Mouse (Mus musculus): Measurements from ENCODE around the gene Phf24. TPM values are rescaled to one million over a fixed set of nuclear protein-coding genes. Genes with fewer than 3 reads are reported as not detected.
A peak's percentile ranks its signal among the peaks of the same experiment; 100 is the strongest.
"Not testable (repeated sequence)": the region's sequence is repeated elsewhere in the genome, so short reads cannot be mapped to it uniquely, and the experiment has no call there.

Phf24 gene
- polyA plus RNA-seq, 1 experiment from 2014 or later, result 0.51 TPM

DNA sequence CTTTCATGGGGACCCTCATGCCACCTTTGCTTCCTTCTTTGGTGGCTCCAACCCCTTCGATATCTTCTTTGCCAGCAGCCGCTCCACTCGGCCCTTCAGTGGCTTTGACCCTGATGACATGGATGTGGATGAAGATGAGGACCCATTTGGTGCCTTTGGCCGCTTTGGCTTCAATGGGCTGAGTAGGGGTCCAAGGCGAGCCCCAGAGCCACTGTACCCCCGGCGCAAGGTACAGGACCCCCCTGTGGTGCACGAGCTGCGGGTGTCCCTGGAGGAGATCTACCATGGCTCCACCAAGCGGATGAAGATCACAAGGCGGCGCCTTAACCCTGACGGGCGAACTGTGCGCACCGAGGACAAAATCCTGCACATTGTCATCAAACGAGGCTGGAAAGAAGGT, 40.1 kb downstream of the Phf24 start:
- DNase-seq (ENCODE audit: extremely low spot score, low spot score), result no peak
- peaks cover 50% of the 10 kb centered on the region for H3K36me3 ChIP-seq (replicated peaks)
- no peaks in the 10 kb centered on the region for H3K9me3 ChIP-seq
- H3K4me3 ChIP-seq, result no peak overlapping the region
- H3K4me1 ChIP-seq, result peaks cover 32% of the 10 kb centered on the region
- H3K27me3 ChIP-seq (ENCODE audit: poor library complexity, severe bottlenecking), result no peaks in the 10 kb centered on the region
- WGBS, result 93% methylated on average over 17 of the region's 17 CpGs
- H3K27ac ChIP-seq, result no peak overlapping the region

DNA sequence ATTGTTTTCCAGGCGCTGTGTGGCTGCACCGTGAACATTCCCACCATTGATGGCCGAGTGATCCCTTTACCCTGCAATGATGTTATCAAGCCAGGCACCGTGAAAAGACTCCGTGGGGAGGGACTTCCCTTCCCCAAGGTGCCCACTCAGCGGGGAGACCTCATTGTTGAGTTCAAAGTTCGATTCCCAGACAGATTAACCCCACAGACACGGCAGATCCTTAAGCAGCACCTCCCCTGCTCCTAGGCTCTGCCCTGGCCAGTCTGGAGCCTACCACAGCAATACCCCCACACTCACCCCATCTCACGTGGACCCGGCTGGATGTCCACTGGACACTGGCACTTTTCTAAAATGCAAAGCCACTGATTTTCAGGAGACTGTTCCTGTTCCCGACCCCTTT, 40.8 kb downstream of the Phf24 start:
- no peaks in the 10 kb centered on the region for H3K27me3 ChIP-seq (ENCODE audit: poor library complexity, severe bottlenecking)
- WGBS, result 83% methylated on average over 11 of the region's 11 CpGs
- no peaks in the 10 kb centered on the region for H3K9me3 ChIP-seq
- H3K4me1 ChIP-seq, result peaks cover 25% of the 10 kb centered on the region
- DNase-seq (ENCODE audit: extremely low spot score, low spot score), result no peak
- H3K4me3 ChIP-seq, result no peak overlapping the region
- no peak overlapping the region for H3K27ac ChIP-seq
- peaks cover 50% of the 10 kb centered on the region for H3K36me3 ChIP-seq (replicated peaks)

DNA sequence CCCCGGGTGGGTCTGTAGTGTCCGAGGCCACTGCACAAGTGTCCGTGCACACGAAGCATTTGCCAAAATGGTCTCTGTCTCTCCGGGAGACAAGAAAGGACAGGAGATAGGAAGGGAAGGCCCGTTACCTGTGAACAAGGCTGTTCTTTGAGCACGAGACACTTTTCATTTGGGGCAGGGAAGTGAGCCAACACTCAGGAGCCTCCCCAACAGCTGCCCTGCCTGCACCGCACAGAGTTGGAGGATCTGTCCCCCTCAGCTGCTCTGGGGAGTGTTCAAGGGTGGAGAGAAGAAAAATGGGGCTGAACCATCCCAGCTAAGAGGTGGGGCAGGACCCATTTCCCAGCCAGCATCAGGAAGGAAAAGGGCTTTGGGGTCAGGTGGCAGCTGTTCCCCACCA, 41.5 kb downstream of the Phf24 start:
- DNase-seq (ENCODE audit: extremely low spot score, low spot score), result no peak
- Histone ChIP-seq H3K9me3 (no peaks in the 10 kb centered on the region), H3K27me3 (ENCODE audit: poor library complexity, severe bottlenecking) (no peaks in the 10 kb centered on the region), H3K4me3 (no peak overlapping the region), H3K4me1 (peaks cover 18% of the 10 kb centered on the region), H3K27ac (no peak overlapping the region), H3K36me3 (replicated peaks) (peaks cover 45% of the 10 kb centered on the region)
- WGBS, result 94% methylated on average over 8 of the region's 8 CpGs

DNA sequence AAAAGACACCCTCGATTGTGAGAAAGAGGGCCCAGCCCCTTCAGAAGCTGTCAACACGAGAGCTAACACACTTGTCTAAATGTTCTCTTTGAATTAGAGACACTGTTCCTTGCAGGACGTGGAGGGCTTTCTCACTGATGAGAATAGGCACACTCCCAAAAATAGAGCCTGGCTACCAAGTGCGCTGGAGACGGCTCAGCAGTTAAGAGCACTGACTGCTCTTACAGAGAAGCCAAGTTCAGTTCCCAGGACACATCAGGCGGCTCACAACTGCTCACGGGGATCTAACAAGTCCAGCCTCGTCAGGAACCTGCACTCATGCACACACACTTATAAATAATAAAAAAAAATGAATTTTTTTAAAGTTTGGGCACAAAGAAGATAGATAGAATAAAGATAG, 42.5 kb downstream of the Phf24 start:
- DNase-seq (ENCODE audit: extremely low spot score, low spot score), result no peak
- H3K27ac ChIP-seq, result no peak overlapping the region
- H3K9me3 ChIP-seq, result no peaks in the 10 kb centered on the region
- no peak overlapping the region for H3K4me3 ChIP-seq
- H3K4me1 ChIP-seq, result peaks cover 8% of the 10 kb centered on the region
- H3K36me3 ChIP-seq (replicated peaks), result peaks cover 41% of the 10 kb centered on the region
- no peaks in the 10 kb centered on the region for H3K27me3 ChIP-seq (ENCODE audit: poor library complexity, severe bottlenecking)
- 83% methylated on average over 8 of the region's 8 CpGs for WGBS

DNA sequence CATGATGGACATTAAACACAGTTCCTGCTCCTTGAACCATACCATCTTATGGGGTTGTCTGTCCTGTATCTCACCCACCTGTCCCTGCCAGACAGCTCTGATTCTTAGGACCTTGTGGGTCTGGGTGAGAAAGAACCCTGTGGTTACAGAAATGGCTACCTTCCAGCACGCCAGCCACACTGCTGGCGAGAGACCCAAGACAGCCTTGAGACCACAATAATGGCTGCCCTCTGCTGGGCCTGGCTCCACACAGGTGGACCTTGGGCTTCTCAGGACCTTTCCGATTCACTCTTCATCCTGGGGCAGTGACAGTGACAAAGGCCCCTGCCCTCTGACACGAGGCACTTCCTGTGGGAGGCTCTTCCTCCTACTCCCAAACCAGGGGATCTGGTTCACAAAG, 42.9 kb downstream of the Phf24 start:
- peaks cover 41% of the 10 kb centered on the region for H3K36me3 ChIP-seq (replicated peaks)

DNA sequence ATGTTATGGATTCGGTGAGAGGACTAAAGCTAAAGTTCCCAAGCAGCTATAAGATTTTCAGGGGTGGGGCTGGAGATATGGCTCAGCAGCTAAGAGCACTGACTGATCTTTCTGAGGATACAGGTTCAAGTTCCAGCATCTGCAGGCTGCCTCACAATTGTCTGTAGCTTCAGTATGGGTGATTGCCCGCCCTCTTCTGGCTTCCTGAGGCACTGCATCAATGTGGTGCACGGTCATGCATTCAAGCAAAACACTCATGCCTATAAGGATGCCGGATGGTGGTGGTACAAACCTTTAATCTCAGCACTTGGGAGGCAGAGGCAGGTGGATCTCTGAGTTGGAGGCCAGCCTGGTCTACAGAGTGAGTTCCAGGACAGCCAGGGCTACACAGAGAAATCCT, 45.1 kb downstream of the Phf24 start:
- peaks cover 23% of the 10 kb centered on the region for H3K36me3 ChIP-seq (replicated peaks)
- peak; percentile 56 for DNase-seq (ENCODE audit: extremely low spot score, low spot score)
- WGBS, result 40% methylated on average over 4 of the region's 4 CpGs
- no peak overlapping the region for H3K27ac ChIP-seq
- H3K4me3 ChIP-seq, result no peak overlapping the region
- H3K4me1 ChIP-seq, result peaks cover 8% of the 10 kb centered on the region
- no peaks in the 10 kb centered on the region for H3K9me3 ChIP-seq
- H3K27me3 ChIP-seq (ENCODE audit: poor library complexity, severe bottlenecking), result peaks cover 7% of the 10 kb centered on the region; the same call in 1 of the 2 replicates

More for the DNA sequence above, 42.9 kb downstream of the Phf24 start:
- 70% methylated on average over 4 of the region's 4 CpGs for WGBS
- peaks cover 4% of the 10 kb centered on the region; the same call in 1 of the 2 replicates for H3K4me1 ChIP-seq
- no peak overlapping the region for H3K4me3 ChIP-seq
- H3K27me3 ChIP-seq (ENCODE audit: poor library complexity, severe bottlenecking), result peaks cover under 1% of the 10 kb centered on the region; the same call in 1 of the 2 replicates
- H3K27ac ChIP-seq, result no peak overlapping the region
- no peak for DNase-seq (ENCODE audit: extremely low spot score, low spot score)
- H3K9me3 ChIP-seq, result no peaks in the 10 kb centered on the region

DNA sequence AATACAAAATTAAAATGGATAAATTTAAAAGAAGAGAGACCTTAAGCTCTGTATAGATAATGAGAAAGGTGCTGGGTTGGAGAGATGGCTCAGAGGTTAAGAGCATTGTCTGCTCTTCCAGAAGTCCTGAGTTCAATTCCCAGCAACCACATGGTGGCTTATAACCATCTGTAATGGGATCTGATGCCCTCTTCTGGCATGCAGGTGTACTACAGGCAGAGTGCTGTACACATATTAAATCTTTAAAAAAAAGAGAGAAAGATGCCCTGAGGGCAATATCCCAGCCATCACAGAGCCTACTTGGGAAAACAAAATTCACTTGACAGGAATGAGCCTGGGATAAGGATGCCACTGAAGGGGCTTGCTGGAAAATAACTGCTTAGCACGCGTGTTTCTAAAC, 47.0 kb downstream of the Phf24 start:
- peaks cover 5% of the 10 kb centered on the region; the same call in 1 of the 2 replicates for H3K36me3 ChIP-seq (replicated peaks)
- peaks cover 7% of the 10 kb centered on the region; the same call in 1 of the 2 replicates for H3K27me3 ChIP-seq (ENCODE audit: poor library complexity, severe bottlenecking)
- peaks cover 8% of the 10 kb centered on the region for H3K4me1 ChIP-seq
- H3K27ac ChIP-seq, result no peak overlapping the region
- no peak overlapping the region for H3K4me3 ChIP-seq
- no peaks in the 10 kb centered on the region for H3K9me3 ChIP-seq
- WGBS, result 90% methylated on average over 2 of the region's 2 CpGs
- no peak for DNase-seq (ENCODE audit: extremely low spot score, low spot score)

DNA sequence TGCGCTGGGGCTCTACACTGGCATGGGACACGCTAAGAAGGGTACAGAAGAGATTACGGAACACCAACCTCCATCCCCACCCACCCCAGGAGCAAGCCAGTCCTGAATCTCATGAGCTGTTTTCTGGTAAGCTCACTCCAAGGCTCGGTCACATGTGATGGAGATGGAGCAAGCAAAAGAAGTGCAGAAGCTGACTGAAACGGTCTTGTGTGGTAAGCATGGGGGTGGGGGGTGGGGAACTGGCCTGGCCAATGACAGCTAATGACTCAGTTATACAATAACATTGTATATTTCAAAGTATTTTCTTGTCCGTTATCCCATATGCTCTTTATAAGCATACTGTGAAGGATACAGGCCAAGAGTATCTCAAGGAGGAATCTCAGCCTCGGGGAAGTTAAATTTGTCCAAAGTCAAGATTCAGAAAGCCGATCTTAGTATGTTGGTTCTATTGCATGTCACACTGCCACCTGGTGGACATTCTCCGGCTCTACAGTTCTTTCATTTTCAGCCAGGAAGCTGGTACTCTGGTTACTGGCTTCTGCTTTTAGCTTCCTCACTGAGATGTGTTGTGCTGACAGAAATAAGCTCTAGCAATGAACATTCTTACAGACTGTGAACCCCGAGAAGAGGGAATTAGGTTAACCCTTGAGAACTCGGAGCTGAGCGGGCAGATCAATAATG, 48.7 kb downstream of the Phf24 start:
- DNase-seq (ENCODE audit: extremely low spot score, low spot score), result peak; percentile 58
- Histone ChIP-seq H3K27ac (no peak overlapping the region), H3K9me3 (no peaks in the 10 kb centered on the region), H3K4me3 (peak overlapping the region; percentile 34), H3K4me1 (peaks cover 8% of the 10 kb centered on the region), H3K27me3 (ENCODE audit: poor library complexity, severe bottlenecking) (peaks cover 7% of the 10 kb centered on the region; the same call in 1 of the 2 replicates), H3K36me3 (replicated peaks) (no peaks in the 10 kb centered on the region)
- 12% methylated on average over 12 of the region's 12 CpGs for whole genome bisulfite sequencing

DNA sequence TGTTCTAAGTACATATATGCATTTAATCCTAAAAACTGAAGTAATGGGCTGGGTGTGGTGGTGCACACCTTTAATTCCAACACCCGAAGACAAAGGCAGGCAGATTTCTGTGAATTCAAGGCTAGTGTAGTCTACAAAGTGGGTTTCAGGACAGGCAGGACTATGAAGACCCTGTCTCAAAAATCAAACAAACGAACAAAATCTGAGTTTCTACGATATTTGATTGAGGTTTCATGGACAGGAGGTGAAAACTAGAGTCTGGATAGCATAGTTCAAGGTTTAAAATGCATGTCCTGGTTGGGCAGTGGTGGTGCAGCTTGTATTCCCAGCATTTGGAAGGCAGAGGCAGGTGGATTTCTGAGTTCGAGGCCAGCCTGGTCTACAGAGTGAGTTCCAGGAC, 52.8 kb downstream of the Phf24 start, which contains the start of gene 1700022I11Rik:
Gene 1700022I11Rik (plus strand): TSS at position 301 of the 400 bp plus-strand sequence.
- no peak for DNase-seq (ENCODE audit: extremely low spot score, low spot score)
- WGBS, result 88% methylated on average over 4 of the region's 4 CpGs
- peaks cover 8% of the 10 kb centered on the region for H3K4me1 ChIP-seq

DNA sequence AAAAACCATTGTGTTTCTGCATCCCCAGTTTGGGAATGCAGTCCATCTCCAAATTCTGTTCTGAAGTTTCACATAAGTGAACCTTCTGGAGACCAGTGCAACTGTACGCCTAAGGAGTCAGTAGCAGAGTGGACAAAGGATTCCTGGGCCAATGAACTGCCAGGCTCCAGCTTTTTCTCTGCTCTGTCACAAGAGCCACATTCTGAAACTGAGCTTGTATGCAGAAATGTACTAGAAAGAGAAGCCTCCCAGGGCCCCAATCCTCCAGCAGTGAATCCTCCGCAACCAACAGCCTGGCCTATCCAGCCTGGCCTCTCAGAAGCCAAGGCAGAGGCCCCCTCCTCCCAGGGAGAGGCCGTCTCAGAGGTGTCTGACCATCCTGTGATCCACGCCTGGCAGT, 56.5 kb downstream of the Phf24 start:
- WGBS, result 78% methylated on average over 4 of the region's 4 CpGs

More for the DNA sequence above, 52.8 kb downstream of the Phf24 start, which contains the start of gene 1700022I11Rik:
- Histone ChIP-seq H3K4me3 (no peak within 1 kb of the TSS), H3K27me3 (ENCODE audit: poor library complexity, severe bottlenecking) (peaks cover 7% of the 10 kb centered on the region; the same call in 1 of the 2 replicates), H3K36me3 (replicated peaks) (no peaks in the 10 kb centered on the region), H3K9me3 (no peaks in the 10 kb centered on the region), H3K27ac (no peak within 1 kb of the TSS)

DNA sequence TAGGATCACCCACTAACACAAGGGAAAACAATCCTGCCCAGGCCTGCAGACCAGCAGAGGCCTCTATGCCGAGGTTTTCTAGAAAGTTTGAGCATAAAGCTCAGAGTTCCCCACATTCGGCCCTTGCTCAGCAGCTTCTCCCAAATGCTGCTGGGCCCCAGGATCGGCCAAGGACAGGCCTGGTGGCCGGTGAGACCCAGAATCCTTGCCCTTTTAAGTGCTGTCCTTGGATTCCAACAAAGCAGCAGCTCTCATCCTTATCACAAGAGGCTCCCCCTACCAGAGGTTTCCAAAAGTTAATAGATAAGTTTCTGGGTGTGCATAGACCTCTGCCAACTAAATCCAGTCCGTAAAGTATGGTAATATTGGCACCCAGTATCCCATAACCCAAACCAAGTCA, 57.4 kb downstream of the Phf24 start:
- Histone ChIP-seq H3K27ac (no peak overlapping the region), H3K27me3 (ENCODE audit: poor library complexity, severe bottlenecking) (no peaks in the 10 kb centered on the region), H3K4me3 (no peak overlapping the region), H3K4me1 (no peaks in the 10 kb centered on the region), H3K9me3 (no peaks in the 10 kb centered on the region), H3K36me3 (replicated peaks) (peaks cover 37% of the 10 kb centered on the region)
- DNase-seq (ENCODE audit: extremely low spot score, low spot score), result no peak
- WGBS, result 85% methylated on average over 5 of the region's 5 CpGs

More for the DNA sequence above, 56.5 kb downstream of the Phf24 start:
- no peaks in the 10 kb centered on the region for H3K9me3 ChIP-seq
- no peaks in the 10 kb centered on the region for H3K27me3 ChIP-seq (ENCODE audit: poor library complexity, severe bottlenecking)
- peaks cover 28% of the 10 kb centered on the region for H3K36me3 ChIP-seq (replicated peaks)
- DNase-seq (ENCODE audit: extremely low spot score, low spot score), result no peak
- H3K4me1 ChIP-seq, result no peaks in the 10 kb centered on the region
- H3K27ac ChIP-seq, result no peak overlapping the region
- H3K4me3 ChIP-seq, result no peak overlapping the region

DNA sequence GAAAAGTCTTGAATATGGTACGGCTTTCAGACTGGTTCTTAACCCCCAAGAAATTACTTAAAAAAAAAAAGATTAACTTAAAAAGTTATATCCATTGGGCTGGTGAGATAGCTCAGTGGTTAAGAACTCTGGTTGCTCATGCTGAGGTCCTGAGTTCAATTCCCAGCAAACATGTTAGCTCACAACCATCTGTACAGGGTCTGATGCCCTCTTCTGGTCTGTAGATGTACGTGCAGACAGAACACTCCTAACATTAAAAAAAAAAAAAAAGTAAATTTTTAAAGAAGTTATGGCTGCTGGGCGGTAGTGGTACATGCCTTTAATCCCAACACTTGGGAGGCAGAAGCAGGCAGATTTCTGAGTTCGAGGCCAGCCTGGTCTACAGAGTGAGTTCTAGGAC, 61.6 kb downstream of the Phf24 start:
- Histone ChIP-seq H3K4me1 (no peaks in the 10 kb centered on the region), H3K9me3 (no peaks in the 10 kb centered on the region), H3K36me3 (replicated peaks) (peaks cover 79% of the 10 kb centered on the region), H3K4me3 (no peak overlapping the region), H3K27me3 (ENCODE audit: poor library complexity, severe bottlenecking) (no peaks in the 10 kb centered on the region), H3K27ac (no peak overlapping the region)
- DNase-seq (ENCODE audit: extremely low spot score, low spot score), result no peak
- 90% methylated on average over 4 of the region's 4 CpGs for WGBS

DNA sequence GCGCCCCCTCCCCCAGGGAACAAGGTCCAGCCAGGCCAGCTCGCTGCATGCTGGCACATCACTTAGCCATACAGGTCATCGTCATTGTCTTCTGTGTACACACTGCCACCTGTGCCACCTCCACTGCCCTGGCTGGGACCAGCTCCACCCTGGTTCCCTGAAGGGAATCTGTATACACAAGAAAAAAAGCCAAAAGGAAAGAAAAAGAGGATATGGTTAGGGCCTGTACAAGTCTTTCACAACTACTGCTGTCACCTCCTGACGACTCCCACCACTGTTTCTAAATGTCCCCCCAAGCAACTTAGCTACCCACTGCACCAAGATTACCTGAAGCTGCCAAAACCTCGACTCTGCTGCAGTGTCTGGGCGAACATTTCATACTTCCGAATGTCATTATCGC, 64.0 kb downstream of the Phf24 start:
- not testable (repeated sequence) for DNase-seq (ENCODE audit: extremely low spot score, low spot score); H3K9me3 ChIP-seq; H3K4me1 ChIP-seq; H3K27ac ChIP-seq; H3K4me3 ChIP-seq; H3K27me3 ChIP-seq (ENCODE audit: poor library complexity, severe bottlenecking)
- peaks cover 96% of the 10 kb centered on the region for H3K36me3 ChIP-seq (replicated peaks)
- 93% methylated on average over 8 of the region's 8 CpGs for WGBS

All from forebrain, embryonic 10.5 days (tissue).